Mouse (Mus musculus) ES-Bruce4 (cell line): ENCODE data around the gene Ticrr. TPM values are rescaled to one million over a fixed set of nuclear protein-coding genes. Genes with fewer than 3 reads are reported as not detected.

Source experiments
- H3K27ac ChIP-seq: 2 replicates; pipeline ENCODE4 v1.5.1; 2012; ENCODE audit warnings: low read length, inconsistent platforms; ENCODE audit not compliant: insufficient read depth
- H3K27me3 ChIP-seq: 2 replicates; pipeline ENCODE4 v1.6.1; 2012; ENCODE audit warnings: mild to moderate bottlenecking, low read length, inconsistent platforms; ENCODE audit not compliant: control insufficient read depth, poor library complexity, insufficient read depth, severe bottlenecking
- H3K36me3 ChIP-seq: 2 replicates; pipeline ENCODE4 v1.6.1; 2012; ENCODE audit warnings: inconsistent platforms, mild to moderate bottlenecking, low read length, moderate library complexity; ENCODE audit not compliant: control insufficient read depth, poor library complexity, insufficient read depth, severe bottlenecking
- H3K4me1 ChIP-seq: one replicate; pipeline ENCODE4 v1.8.1; 2011; ENCODE audit warnings: low read length; ENCODE audit not compliant: control insufficient read depth, insufficient read depth
- H3K4me3 ChIP-seq: 2 replicates; pipeline ENCODE4 v1.5.1; 2011; ENCODE audit warnings: low read depth, mild to moderate bottlenecking, low read length
- H3K9ac ChIP-seq: 2 replicates; pipeline ENCODE4 v1.6.1; 2012; ENCODE audit warnings: low read depth, mild to moderate bottlenecking, inconsistent platforms; ENCODE audit not compliant: poor library complexity, severe bottlenecking
- H3K9me3 ChIP-seq: replicated peaks from 2 replicates; pipeline ENCODE4 v1.6.1; 2012; ENCODE audit warnings: mild to moderate bottlenecking, low read length, inconsistent platforms; ENCODE audit not compliant: control insufficient read depth, poor library complexity, insufficient read depth, severe bottlenecking
- CTCF ChIP-seq: IDR thresholded peaks from one replicate; pipeline ENCODE4 v1.8.1; 2011; ENCODE audit warnings: low read depth, low read length
- EP300 ChIP-seq: IDR thresholded peaks from 2 replicates; pipeline ENCODE4 v1.6.1; 2011; ENCODE audit warnings: low read depth, low read length; ENCODE audit not compliant: insufficient read depth
- POLR2A ChIP-seq: IDR thresholded peaks from one replicate; pipeline ENCODE4 v1.8.1; 2011; ENCODE audit warnings: low read length; ENCODE audit not compliant: insufficient read depth
- polyA plus RNA-seq: library from polyadenylated mRNA; stranded (reverse); fragments of >200 nt; gene quantifications from 2 replicates; pipeline ENCODE4 v1.2.4, GENCODE M21; 2011; ENCODE audit warnings: low read depth; ENCODE audit not compliant: missing spikeins, insufficient read depth, insufficient read length

The Ticrr gene
- polyA plus RNA-seq, 1 experiment, result 41.1 TPM

DNA sequence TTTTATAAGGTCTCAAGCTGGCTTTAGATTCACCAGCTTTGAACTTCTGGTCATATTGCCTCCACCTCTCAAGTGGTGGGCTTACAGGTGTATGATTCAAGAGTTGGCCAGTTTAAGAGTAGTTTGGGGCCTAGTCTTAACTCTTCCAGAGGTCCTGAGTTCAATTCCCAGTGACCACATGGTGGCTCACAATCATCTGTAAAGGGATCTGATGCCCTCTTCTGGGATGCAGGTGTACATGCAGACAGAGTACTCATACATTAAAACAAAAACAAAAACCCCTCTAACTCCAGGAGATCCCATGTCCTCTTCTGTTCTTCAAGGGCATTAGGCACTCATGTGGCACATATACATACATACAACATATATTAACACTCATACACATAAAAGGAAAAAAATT, 6.7 kb downstream of the Ticrr start:
- Histone ChIP-seq H3K4me3 (no peak overlapping the region), H3K9ac (no peak overlapping the region), H3K27me3 (no peaks in the 10 kb centered on the region), H3K36me3 (peaks cover 84% of the 10 kb centered on the region), H3K4me1 (no peaks in the 10 kb centered on the region), H3K27ac (no peak overlapping the region), H3K9me3 (no peaks in the 10 kb centered on the region)
- TF ChIP-seq EP300, result no peak
- TF ChIP-seq POLR2A, result no peak
- no peak for TF ChIP-seq CTCF

DNA sequence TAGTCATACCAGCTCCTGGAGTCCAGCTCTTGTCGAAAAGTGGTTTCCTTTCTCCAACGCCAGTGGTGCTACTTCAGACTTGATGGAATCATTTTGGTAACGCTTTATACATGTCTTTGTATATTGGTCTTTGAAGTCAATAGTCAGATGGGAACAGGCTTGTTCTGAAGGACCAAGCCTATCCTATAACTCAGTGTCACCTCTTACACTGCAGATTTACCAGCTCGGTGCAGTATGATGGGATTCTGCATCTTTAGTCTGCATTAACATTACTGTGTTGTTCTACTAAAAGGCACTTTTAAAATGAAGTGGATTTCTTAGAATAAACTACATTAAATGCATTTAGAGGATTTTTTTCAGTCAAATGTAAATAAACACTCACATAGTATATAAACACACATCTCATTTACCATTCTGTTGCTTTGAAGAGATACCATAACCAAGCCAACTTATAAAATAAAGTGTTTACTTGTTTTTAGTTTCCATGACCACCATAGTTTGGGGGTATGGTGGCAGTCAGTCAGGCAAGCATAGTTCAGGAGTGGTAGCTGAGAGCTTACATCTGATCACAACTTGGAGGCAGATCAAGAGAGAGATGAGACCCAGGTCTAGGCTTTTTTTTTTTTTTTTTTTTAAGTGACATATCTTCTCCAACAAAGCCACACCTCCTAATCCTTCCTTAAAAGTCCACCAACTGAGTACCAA, 11.1 kb downstream of the Ticrr start:
- Histone ChIP-seq H3K4me1 (no peaks in the 10 kb centered on the region), H3K9me3 (no peaks in the 10 kb centered on the region), H3K9ac (no peak overlapping the region), H3K36me3 (peaks cover 91% of the 10 kb centered on the region), H3K27me3 (no peaks in the 10 kb centered on the region), H3K4me3 (no peak overlapping the region), H3K27ac (no peak overlapping the region)
- no peak for TF ChIP-seq EP300
- TF ChIP-seq CTCF, result no peak
- TF ChIP-seq POLR2A, result no peak

DNA sequence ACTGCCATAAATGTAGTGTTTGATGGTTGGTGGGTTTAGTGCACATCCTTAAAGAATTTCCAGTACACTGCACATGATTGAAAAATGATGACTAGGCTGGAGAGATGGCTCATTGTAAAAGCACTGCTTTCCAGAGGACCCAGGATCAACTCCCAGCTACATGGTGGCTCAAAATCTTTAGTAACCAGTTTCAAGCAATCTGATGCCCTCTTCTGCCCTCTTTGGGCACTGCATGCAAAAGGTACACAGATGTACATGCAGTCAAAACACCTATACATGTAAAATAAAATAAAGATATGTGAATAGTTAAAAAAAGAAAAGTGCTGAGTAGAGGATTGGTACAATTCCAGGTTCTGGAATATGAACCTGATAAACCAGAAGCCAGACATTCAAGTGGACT, 19.2 kb downstream of the Ticrr start:
- Histone ChIP-seq H3K9ac (no peak overlapping the region), H3K4me3 (no peak overlapping the region), H3K4me1 (no peaks in the 10 kb centered on the region), H3K27me3 (no peaks in the 10 kb centered on the region), H3K9me3 (no peaks in the 10 kb centered on the region), H3K36me3 (peaks cover 86% of the 10 kb centered on the region), H3K27ac (no peak overlapping the region)
- no peak for TF ChIP-seq POLR2A
- no peak for TF ChIP-seq EP300
- no peak for TF ChIP-seq CTCF

DNA sequence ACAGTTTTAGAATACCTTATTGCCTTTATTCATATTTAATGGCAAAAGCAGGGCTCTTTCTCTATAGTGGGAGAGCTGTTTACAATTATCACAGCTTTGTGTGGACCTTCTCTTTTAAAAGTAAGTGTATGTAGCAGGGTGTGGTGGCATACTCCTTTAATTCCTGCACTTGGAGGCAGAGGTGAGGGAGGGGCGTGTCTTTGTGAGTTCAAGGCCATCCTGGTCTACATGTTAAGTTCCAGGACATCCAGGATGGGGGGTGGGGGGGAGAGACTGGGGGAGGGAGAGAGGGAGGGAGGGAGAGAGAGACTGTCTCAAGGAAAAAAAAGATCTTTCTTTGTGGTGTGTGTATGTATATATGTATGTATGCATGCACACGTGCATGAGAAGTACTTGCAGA, 20.2 kb downstream of the Ticrr start:
- no peak overlapping the region for H3K27ac ChIP-seq
- H3K36me3 ChIP-seq, result peaks cover 83% of the 10 kb centered on the region
- no peak overlapping the region for H3K4me3 ChIP-seq
- no peaks in the 10 kb centered on the region for H3K27me3 ChIP-seq
- no peak for TF ChIP-seq POLR2A
- no peak for TF ChIP-seq EP300
- TF ChIP-seq CTCF, result no peak
- H3K4me1 ChIP-seq, result no peaks in the 10 kb centered on the region
- no peaks in the 10 kb centered on the region for H3K9me3 ChIP-seq
- H3K9ac ChIP-seq, result no peak overlapping the region

DNA sequence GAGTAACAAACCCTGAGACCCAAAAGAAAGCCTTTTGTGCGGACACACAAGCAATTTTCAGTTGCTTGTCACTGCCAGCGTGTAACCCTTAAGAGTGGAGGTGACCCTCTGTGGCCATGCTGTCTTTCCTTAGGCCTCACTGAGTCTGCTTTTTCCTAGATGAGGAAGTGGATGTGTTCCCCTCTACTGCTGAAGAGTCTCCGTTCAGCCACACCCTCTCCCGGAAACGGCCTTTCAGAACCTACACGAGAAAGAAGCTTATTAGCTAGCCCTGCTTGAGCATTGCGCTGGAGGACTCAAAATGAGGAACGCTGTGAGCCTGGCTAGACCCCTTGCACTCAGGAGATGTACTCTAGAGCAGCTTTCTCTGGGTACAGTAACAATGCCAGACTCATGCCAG, 36.5 kb downstream of the Ticrr start:
- H3K27me3 ChIP-seq, result no peaks in the 10 kb centered on the region
- no peak for TF ChIP-seq POLR2A
- no peak for TF ChIP-seq CTCF
- no peak for TF ChIP-seq EP300

DNA sequence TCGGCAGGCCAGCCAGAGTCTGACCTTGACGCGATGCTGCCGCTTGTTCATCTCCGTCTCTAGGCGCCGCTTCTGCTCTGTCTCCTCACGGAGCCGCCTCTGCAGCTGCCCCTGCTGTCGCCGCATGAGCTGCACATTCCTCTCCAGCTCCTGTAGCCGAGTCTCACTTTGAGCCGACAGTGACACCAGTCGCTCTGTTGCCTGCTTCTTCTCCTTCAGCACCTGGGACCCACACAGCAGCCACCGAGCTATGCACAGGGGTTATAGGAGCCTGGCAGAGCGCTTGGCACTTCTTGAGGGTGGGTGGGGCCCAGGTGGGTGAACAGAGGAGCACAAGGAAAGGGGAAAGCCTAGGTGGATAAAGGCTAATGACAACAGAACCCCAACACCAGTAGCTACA, 42.8 kb downstream of the Ticrr start:
- H3K27ac ChIP-seq, result no peak overlapping the region
- peaks cover 11% of the 10 kb centered on the region for H3K36me3 ChIP-seq
- H3K4me1 ChIP-seq, result no peaks in the 10 kb centered on the region
- TF ChIP-seq POLR2A, result no peak
- no peak for TF ChIP-seq EP300
- no peak for TF ChIP-seq CTCF
- no peak overlapping the region for H3K9ac ChIP-seq
- H3K4me3 ChIP-seq, result no peak overlapping the region
- H3K9me3 ChIP-seq, result no peaks in the 10 kb centered on the region
- no peaks in the 10 kb centered on the region for H3K27me3 ChIP-seq

More for the DNA sequence above, 36.5 kb downstream of the Ticrr start:
- Histone ChIP-seq H3K36me3 (peaks cover 66% of the 10 kb centered on the region), H3K9ac (no peak overlapping the region), H3K27ac (no peak overlapping the region), H3K4me3 (no peak overlapping the region), H3K9me3 (no peaks in the 10 kb centered on the region), H3K4me1 (no peaks in the 10 kb centered on the region)
